Mouse (Mus musculus): ENCODE measurements around the gene Tmem219.
"Not testable (repeated sequence)": the region's sequence is repeated elsewhere in the genome, so short reads cannot be mapped to it uniquely, and the experiment has no call there.

Gene Tmem219

GRCm38 (mm10) chr7:126921563-126921962, 1.2 kb downstream of the Tmem219 start:
- DNase-seq: no peak

- DNase-seq: no peak
These were observed 2.7 kb downstream of the Tmem219 start for GRCm38 (mm10) chr7:126919973-126920372.

- DNase-seq: not testable (repeated sequence)
These were observed 4.4 kb downstream of the Tmem219 start for GRCm38 (mm10) chr7:126918356-126918755.

GRCm38 (mm10) chr7:126914844-126915243, 7.9 kb downstream of the Tmem219 start:
- DNase-seq: no peak

GRCm38 (mm10) chr7:126905590-126905989, 17.1 kb downstream of the Tmem219 start:
- DNase-seq: no peak

GRCm38 (mm10) chr7:126899781-126900180, 22.9 kb downstream of the Tmem219 start:
- DNase-seq: not testable (repeated sequence)

- peak; percentile 96 to 100 for DNase-seq
These were observed 24.4 kb downstream of the Tmem219 start for GRCm38 (mm10) chr7:126898102-126898990.

- DNase-seq: peak in 1 of 2 experiments; percentile 10
These were observed 25.2 kb downstream of the Tmem219 start for GRCm38 (mm10) chr7:126897390-126898101.

GRCm38 (mm10) chr7:126896912-126897311, 25.8 kb downstream of the Tmem219 start:
- peak; percentile 10 to 15 for DNase-seq

GRCm38 (mm10) chr7:126888852-126889251, 33.9 kb downstream of the Tmem219 start:
- DNase-seq: no peak

- no peak for DNase-seq
These were observed 35.4 kb downstream of the Tmem219 start for GRCm38 (mm10) chr7:126887281-126887680.

- DNase-seq: peak; percentile 98 to 99
These were observed 38.2 kb downstream of the Tmem219 start, which contains the start of gene Taok2 for GRCm38 (mm10) chr7:126884286-126885164. Taok2 (minus strand) TSS chr7:126884703.

- DNase-seq: peak in 1 of 2 experiments; percentile 34
These were observed 39.0 kb downstream of the Tmem219 start for GRCm38 (mm10) chr7:126883731-126884181.

GRCm38 (mm10) chr7:126881040-126881439, 41.7 kb downstream of the Tmem219 start:
- DNase-seq: no peak

GRCm38 (mm10) chr7:126877239-126877638, 45.5 kb downstream of the Tmem219 start:
- no peak for DNase-seq

GRCm38 (mm10) chr7:126870520-126870891, 52.2 kb downstream of the Tmem219 start:
- no peak for DNase-seq

- DNase-seq: no peak
These were observed 52.8 kb downstream of the Tmem219 start for GRCm38 (mm10) chr7:126869780-126870519.

GRCm38 (mm10) chr7:126868003-126868402, 54.7 kb downstream of the Tmem219 start:
- DNase-seq: no peak

- no peak for DNase-seq
These were observed 55.2 kb downstream of the Tmem219 start for GRCm38 (mm10) chr7:126867534-126867933.

GRCm38 (mm10) chr7:126863791-126864190, 58.9 kb downstream of the Tmem219 start:
- DNase-seq: no peak

- DNase-seq: peak; percentile 94 to 97
These were observed 60.5 kb downstream of the Tmem219 start, which contains the start of gene Ino80e for GRCm38 (mm10) chr7:126862147-126862784. Ino80e (minus strand) TSS chr7:126862377.
